ENCODE assay signal across 10 mouse cellular contexts in genomic region chr16:87689225-87689624, GRCm38 (mm10). TPM values are rescaled to one million over a fixed set of nuclear protein-coding genes. Genes with fewer than 3 reads are reported as not detected.
A peak's percentile ranks its signal among the peaks of the same experiment; 100 is the strongest.
DNase-seq lines count a peak whose midpoint lies in the region; ATAC-seq and TF ChIP-seq lines count a peak whose summit lies in the region.
"Had no signal": no experiment of that assay in that cellular context is flagged by ENCODE, and none has a peak within 500 bp of the region (broad histone marks: within the 10 kb centered on the region; RNA-seq: fewer than 3 reads in every experiment).

No protein-coding gene starts in this region.

- DNase-seq in liver: no peak
- peak; percentile 40 to 41 for DNase-seq in frontal cortex, postnatal 10 days (ENCODE audit: low spot score in 2 of 2)
- DNase-seq in left cerebral cortex, postnatal 25 days (ENCODE audit: low spot score in 2 of 2): peak; percentile 42 to 67
- no peak for DNase-seq in gastrocnemius, postnatal 25 days
- no peak for DNase-seq in midbrain, embryonic 11.5 days (ENCODE audit: low spot score, missing footprints)
- DNase-seq: adrenal gland, adult 8-10 months had no signal

- H3K4me1 ChIP-seq in liver, embryonic 12.5 days: peaks cover 4% of the 10 kb centered on the region; the same call in 1 of the 2 replicates
- H3K4me1 ChIP-seq in small intestine, adult 2 months (ENCODE audit: control insufficient read depth, insufficient read depth, insufficient read length, low read length): peaks cover 24% of the 10 kb centered on the region
- H3K4me1 ChIP-seq in midbrain, embryonic 11.5 days (ENCODE audit: control insufficient read depth, insufficient read depth, low read length): no peaks in the 10 kb centered on the region
- H3K4me1 ChIP-seq: hindbrain, embryonic 15.5 days had no signal

- ATAC-seq in liver, embryonic 12.5 days: no peak
- no peak for ATAC-seq in erythroid progenitor cell, adult 5-6 weeks (replicated peaks; ENCODE audit: low FRiP score, poor library complexity, severe bottlenecking)
- ATAC-seq in midbrain, embryonic 11.5 days (ENCODE audit: low FRiP score): no peak

- H3K4me2 ChIP-seq in liver, embryonic 12.5 days: no peak overlapping the region
- no peak overlapping the region for H3K4me2 ChIP-seq in midbrain, embryonic 11.5 days
- H3K4me2 ChIP-seq: hindbrain, embryonic 15.5 days had no signal

- H3K27ac ChIP-seq in liver, embryonic 12.5 days: peak overlapping the region; percentile 45
- H3K27ac ChIP-seq in small intestine, adult 2 months (ENCODE audit: insufficient read depth, low read depth, low read length): peak overlapping the region; percentile 17
- no peak overlapping the region for H3K27ac ChIP-seq in midbrain, embryonic 11.5 days (ENCODE audit: low read depth, low read length)
- H3K27ac ChIP-seq: hindbrain, embryonic 15.5 days had no signal

- TF ChIP-seq POLR2A in small intestine, adult 2 months (IDR thresholded peaks at IDR 0.05; ENCODE audit: low read depth, low read length): no peak; the same call in 1 of the 2 replicates

- intact Hi-C loops in left cerebral cortex, postnatal 25 days (cut with DNase I): no loop called here

- 52% methylated on average over 8 of the region's 8 CpGs for WGBS in liver, embryonic 12.5 days (ENCODE audit: insufficient replicate concordance)
- WGBS in small intestine, adult 2 months: 18% methylated on average over 8 of the region's 8 CpGs
- WGBS in midbrain, embryonic 11.5 days: 88% methylated on average over 8 of the region's 8 CpGs

- H3K9me3 ChIP-seq in liver, embryonic 12.5 days (replicated peaks): no peaks in the 10 kb centered on the region
- H3K9me3 ChIP-seq in midbrain, embryonic 11.5 days (ENCODE audit: control insufficient read depth, low read length): no peaks in the 10 kb centered on the region
- H3K9me3 ChIP-seq: hindbrain, embryonic 15.5 days had no signal

- H3K36me3 ChIP-seq in liver, embryonic 12.5 days: no peaks in the 10 kb centered on the region
- no peaks in the 10 kb centered on the region for H3K36me3 ChIP-seq in small intestine, adult 2 months (ENCODE audit: control insufficient read depth, insufficient read depth, low read length)
- no peaks in the 10 kb centered on the region for H3K36me3 ChIP-seq in midbrain, embryonic 11.5 days (ENCODE audit: control insufficient read depth, insufficient read depth, low read length)
- H3K36me3 ChIP-seq: hindbrain, embryonic 15.5 days had no signal

- no peak for TF ChIP-seq CTCF in small intestine, adult 2 months (IDR thresholded peaks at IDR 0.05; ENCODE audit: extremely low read depth, insufficient read length, insufficient replicate concordance, low read depth, low read length)

- H3K9ac ChIP-seq in liver, embryonic 12.5 days: no peak overlapping the region
- H3K9ac ChIP-seq in midbrain, embryonic 11.5 days (ENCODE audit: low read length): no peak overlapping the region
- H3K9ac ChIP-seq: hindbrain, embryonic 15.5 days had no signal

- H3K27me3 ChIP-seq in liver, embryonic 12.5 days (replicated peaks): no peaks in the 10 kb centered on the region
- H3K27me3 ChIP-seq in small intestine, adult 2 months (ENCODE audit: control insufficient read depth, insufficient read depth, low read length): no peaks in the 10 kb centered on the region
- H3K27me3 ChIP-seq in midbrain, embryonic 11.5 days (ENCODE audit: control insufficient read depth, insufficient read depth, low read length): no peaks in the 10 kb centered on the region
- H3K27me3 ChIP-seq: hindbrain, embryonic 15.5 days had no signal

- H3K4me3 ChIP-seq in liver, embryonic 12.5 days: no peak overlapping the region
- no peak overlapping the region for H3K4me3 ChIP-seq in small intestine, adult 2 months (ENCODE audit: low read depth, low read length)
- H3K4me3 ChIP-seq in midbrain, embryonic 11.5 days (ENCODE audit: low read depth, low read length): no peak overlapping the region
- H3K4me3 ChIP-seq: hindbrain, embryonic 15.5 days had no signal

RNA-seq across cellular contexts. Expression of gene Bach1, which starts 9.5 kb away (rescaled TPM):
- 8.8 and 10.6 TPM in 2 replicates for polyA plus RNA-seq in liver, embryonic 12.5 days (2016; fragmentation: Nextera tagmentation; extraction: Ambion mirVana)
- 10 to 100 TPM; 11.9 to 13.3 TPM for total RNA-seq in left cerebral cortex, postnatal 25 days (2021)
- polyA plus RNA-seq in small intestine, adult 2 months (2012; rRNA removed): 4.9 and 29.1 TPM in 2 replicates
- total RNA-seq in erythroid progenitor cell, adult 5-6 weeks (2015; ENCODE audit: low replicate concordance): 19.5 and 22.6 TPM in 2 replicates
- 28.5 and 37.6 TPM in 2 replicates for total RNA-seq in erythroid progenitor cell, adult 5-6 weeks (2017; ENCODE audit: low replicate concordance)
- total RNA-seq in gastrocnemius, postnatal 25 days (2021): 10 to 100 TPM; 13.8 to 18.0 TPM
- polyA plus RNA-seq in midbrain, embryonic 11.5 days (2014; fragmentation: Nextera tagmentation; extraction: Ambion mirVana): 19.2 and 19.3 TPM in 2 replicates

Comparison
In these comparisons a context has a peak if more than half of its experiments do, and no peak if none do; other contexts are left out.
1. DNase-seq: peak in frontal cortex, postnatal 10 days (2 of 2) and left cerebral cortex, postnatal 25 days (2 of 2); none in liver (single experiment), gastrocnemius, postnatal 25 days (single experiment) and midbrain, embryonic 11.5 days (single experiment).